Mouse (Mus musculus) spleen, adult 2 months (tissue): Measurements from ENCODE around the gene Misp.

ENCODE experiments used
- CTCF ChIP-seq: fragments of 200-500 bp; IDR thresholded peaks from 2 replicates; pipeline ENCODE4 v1.5.1; 2011; ENCODE audit warnings: mild to moderate bottlenecking, inconsistent platforms; ENCODE audit not compliant: insufficient read depth, insufficient read length, insufficient replicate concordance; ENCODE audit errors: extremely low read depth
- POLR2A ChIP-seq: fragments of 200-500 bp; IDR thresholded peaks from 2 replicates; pipeline ENCODE4 v1.6.1; 2011; ENCODE audit warnings: low read depth, low read length, inconsistent platforms

DNA sequence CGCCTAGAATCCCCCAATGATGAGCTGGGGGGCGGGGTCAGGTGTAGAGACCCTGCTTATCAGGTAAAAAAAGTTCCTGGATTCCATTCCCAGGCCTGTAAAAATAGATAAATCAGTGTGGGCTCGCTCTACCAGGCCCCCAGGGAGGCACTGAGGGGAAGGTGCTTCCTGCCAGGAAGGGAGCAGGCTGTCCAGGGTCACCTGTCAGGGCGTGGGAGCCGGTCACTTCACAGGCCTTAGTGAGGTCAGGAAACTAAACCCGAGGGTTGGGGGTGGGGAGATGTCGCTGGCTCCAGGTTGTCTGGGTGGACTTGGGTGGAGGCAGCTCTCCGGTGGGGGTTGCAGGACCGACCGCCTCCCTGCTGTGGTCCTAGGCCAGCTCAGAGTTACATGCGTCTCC lies 15.2 kb upstream of the Misp start:
- TF ChIP-seq CTCF (no peak), POLR2A (no peak)
